Mouse (Mus musculus): ENCODE data around the gene Creb3l2.

Creb3l2 gene

DNA sequence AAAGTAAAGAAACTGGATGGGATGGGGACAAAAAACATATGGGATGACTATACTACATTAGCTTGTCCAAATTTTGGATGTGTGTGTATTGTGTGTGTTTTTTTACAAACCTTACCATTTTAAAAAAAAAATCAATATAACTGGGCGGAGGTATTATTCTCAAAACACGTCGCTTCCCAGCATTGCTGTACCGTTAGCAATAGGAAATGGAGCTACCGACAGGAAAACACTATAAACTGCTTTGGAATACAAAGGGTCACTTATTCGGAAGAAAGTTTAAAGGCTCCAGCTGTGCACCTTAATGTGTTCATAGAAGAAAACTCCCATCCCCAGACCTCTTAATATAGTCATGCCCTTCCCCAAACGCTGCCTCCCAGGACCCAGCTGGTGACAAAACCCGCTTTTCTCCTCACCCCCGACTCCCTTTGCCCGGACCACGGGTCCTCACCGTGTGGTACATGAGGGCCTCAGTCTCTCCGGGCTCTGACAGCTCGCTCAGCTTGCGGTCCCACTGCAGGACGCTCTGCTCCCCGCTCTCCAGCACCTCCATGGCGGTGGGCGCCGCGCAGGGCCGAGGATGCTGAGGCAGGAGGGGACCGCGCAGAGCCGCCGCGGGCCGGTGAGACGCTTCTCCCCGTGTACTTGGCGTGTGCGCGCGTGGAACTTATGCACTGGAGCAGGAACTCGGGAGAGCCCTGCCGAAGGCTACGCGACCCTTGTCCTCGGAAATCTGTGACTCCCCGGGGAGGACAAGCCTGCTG is 515 bp downstream of the Creb3l2 start:
- DNase-seq (ENCODE audit: low read depth, low spot score) = no peak

DNA sequence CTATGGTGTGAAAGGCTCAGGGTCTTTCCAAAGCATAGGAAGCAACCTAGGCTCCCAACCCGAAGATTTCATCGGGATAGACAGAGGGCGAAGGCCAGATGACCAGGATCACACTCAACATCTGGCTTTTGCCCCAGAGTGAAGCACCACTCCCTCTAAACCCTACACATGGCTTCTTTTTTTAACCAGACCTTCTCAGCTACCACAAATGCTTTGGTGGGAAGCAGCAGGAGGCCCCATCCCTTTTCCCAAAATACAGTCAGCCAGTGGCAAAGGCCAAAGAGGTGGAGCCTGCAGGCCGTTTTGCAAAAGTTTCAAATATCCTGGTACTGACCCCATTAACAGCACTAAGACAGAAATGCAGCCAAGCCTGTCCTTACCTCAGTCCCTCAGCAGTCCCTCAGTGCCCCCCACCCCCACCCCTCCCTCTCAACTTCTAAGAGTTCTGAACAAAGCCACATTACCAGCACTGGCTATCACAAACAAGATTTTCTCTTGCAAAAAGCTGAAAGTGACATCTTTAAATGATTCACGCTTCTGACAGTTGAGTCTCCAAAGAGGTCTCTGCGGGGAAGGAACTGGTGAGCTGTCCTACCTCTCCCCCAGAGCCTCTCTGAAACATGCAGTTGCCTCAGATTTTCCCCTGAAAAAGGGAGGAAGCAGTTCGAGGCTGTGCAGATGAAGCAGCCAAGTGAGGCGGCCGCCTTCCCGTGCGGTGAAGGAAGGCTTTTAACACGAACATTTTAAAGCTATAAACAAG is 1.3 kb downstream of the Creb3l2 start:
- no peak for DNase-seq (ENCODE audit: low read depth, low spot score)

DNA sequence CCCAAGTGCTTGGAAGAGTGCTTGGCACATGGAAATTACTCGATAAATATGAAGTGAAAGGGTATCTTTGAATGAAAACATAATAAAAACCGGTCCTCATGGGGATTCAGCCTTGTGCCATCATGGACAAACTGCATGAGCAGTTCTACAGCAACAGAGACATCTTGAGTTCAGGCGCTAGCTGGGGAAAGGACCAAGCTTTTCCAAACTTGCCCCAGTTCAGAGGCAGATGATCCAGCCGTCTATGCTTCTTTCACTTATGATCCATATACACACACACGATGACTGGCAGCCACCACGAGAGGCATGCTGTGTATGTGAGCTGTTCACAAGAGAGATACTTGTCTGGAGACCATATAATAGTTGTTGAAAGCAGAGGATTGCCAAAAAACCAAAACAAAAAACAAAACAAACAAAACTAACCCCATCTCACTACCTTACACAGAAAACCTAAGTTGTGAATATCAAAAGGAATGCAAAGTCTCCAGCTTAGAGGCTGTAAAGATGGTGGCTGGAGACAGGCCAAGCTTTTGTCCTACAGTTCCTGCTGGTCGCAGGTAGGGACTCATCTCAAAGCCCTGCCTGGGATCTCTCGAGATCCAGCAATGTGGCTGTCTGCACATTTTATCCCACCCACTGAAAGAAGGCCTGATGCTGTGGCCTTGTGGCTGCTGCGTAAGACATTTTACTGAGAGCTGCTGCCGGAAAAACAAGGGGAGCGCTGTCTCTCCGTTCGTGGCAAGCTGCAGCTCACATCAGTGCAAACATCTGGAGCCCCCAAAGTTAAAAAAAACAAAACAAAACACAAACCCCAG is 2.1 kb downstream of the Creb3l2 start:
- no peak for DNase-seq (ENCODE audit: low read depth, low spot score)

DNA sequence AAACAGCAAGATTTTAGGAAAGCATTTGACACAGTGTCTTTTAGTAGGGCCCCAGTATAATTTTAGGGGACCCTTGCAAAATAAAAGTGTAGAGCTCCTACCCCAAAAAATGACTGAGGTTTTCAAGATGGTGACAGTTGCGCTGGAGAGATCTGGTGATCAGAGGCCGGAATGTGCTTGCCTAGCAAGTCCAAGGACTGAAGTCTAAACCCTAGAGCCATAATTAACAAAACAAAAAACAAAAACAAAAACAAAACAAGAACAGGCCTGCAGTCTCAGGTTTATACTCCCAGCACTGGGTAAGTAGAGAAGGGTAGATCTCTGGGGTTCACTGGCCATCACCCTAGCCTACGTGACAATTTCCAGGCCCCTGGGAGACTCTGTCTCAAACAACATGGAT is 3.4 kb downstream of the Creb3l2 start:
- no peak for DNase-seq (ENCODE audit: low read depth, low spot score)

DNA sequence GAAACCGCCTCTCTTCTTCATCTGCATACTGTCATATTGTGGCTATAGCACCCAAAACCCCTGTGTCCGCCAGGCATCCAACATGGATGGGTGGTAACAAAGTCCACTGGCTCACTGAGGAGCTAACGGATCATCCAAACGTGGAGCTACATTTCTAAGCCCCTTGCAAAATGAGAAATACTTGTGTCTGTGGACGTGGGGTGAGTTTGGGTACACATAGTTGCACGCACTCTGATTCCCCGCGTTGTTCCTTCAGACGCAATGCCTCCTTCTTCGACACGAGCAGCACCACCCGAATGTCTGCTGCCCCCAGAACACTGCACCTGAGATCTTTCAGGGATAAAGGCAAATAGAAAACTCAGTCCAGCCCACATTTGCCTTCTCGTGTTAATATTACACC is 4.9 kb downstream of the Creb3l2 start:
- DNase-seq (ENCODE audit: low read depth, low spot score) = no peak

DNA sequence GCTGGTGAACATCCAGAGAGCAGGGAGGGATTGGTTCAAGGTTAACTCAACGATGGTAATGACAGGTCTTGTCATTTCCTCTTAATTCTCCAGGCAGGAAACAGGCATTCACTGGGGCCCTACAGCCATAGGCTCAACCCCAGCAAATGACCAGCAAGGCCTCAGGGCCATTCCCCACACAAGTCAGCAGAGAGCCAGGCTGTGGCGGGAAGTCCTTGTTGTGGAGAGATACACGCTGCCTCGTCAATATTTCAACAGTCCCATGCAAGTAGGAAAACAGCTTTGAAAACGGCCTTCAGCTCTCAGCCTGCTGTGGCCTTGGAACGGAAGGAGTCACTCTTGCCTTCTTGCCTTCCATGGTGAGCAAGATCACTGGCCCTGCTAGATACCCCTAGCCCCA is 6.6 kb downstream of the Creb3l2 start:
- no peak for DNase-seq (ENCODE audit: low read depth, low spot score)

DNA sequence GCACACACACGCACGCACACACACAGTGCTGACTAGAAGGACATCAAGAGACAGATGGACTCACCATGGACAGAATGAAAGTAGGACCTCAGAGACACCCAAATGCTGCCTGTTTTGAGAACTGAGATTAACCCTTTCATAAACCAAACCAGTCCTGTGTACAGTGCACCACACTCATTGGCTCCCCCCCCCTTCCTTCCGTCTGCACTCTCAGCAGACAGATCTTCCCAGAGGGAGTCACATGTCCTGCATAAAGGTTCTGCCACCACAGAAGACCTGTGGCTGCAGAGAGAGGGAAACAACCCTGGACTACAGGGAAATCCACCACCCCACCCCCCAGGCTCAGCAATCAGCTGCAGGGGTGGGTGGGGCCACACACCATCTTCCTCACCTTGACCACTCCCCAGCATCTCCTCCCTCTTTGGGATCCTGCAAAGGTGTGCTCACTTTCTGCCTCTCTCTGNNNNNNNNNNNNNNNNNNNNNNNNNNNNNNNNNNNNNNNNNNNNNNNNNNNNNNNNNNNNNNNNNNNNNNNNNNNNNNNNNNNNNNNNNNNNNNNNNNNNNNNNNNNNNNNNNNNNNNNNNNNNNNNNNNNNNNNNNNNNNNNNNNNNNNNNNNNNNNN is 12.0 kb downstream of the Creb3l2 start:
- no peak for DNase-seq (ENCODE audit: low read depth, low spot score)

DNA sequence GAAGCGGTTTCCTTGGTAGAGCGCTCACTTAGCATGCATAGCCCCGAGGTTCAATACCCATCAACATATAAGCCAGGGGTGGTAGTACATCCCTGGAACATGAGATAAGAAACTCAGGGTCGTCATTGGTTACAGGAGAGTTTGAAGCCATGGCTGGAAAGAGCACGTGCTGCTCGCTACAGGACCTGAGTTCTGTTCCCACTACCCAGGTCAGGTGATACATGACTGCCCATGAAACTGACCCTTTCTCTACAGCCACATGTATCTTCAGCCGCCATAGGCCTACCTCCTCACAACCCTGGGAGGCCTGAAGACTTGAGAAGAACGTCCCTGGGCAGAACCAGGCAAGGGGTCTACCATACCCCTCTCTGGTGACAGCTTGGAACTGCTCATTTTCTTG is 13.0 kb downstream of the Creb3l2 start:
- DNase-seq (ENCODE audit: low read depth, low spot score) = no peak

DNA sequence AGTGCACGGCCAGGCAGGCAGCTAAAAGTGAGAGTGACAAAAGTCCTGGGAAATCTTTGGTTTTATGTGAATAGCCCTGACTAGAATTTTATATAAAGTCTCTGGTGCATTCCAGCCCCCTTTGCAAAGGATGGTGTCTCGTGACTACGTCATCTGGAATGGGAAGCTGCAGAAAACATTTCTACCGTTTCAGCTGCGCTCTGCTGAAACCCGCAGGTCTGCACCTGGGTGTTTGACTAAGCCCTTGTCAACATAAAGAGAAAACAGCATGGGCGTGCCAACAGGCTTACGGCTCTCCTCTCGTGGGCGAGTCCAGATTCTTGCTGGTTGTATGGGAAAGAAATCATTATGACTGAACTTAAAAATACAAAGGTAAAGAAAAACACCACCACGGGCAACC is 13.9 kb downstream of the Creb3l2 start:
- no peak for DNase-seq (ENCODE audit: low read depth, low spot score)

DNA sequence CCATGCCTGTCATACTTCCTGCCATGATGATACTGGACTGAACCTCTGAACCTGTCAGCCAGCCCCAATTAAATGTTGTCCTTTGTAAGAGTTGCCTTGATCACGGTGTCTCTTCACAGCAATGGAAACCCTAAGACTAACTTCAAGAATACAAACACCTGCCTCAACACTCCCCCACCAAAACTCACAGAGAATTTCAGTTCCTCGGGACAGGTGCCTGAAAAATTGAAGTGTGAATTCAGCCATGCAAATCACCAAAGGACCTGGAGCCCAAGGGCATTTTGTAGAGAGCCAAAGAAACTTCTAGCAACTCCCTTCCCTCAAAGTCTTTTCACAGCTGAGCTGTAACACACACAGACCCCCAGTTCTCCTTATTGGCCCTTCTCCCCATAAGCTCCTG is 15.3 kb downstream of the Creb3l2 start:
- no peak for DNase-seq (ENCODE audit: low read depth, low spot score)

DNA sequence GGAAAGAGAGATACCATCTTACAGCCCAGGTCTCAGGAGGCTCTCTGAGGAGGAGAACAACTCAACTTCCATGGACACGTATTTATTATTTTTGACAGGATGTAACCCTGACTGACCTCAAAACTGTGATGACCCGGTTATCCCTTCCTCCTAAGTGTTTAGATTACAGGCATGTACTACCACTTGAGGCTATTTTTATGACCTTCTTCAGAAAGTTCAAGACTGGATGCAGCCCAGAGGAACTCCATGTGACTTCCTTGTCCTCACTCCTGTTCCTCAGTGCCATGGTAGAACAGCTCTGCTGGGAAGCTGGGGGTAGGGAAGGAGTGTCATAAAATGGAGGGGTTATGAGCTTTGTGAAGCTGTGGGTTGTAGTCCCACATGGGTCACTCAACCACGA is 16.1 kb downstream of the Creb3l2 start:
- DNase-seq (ENCODE audit: low read depth, low spot score) = no peak

DNA sequence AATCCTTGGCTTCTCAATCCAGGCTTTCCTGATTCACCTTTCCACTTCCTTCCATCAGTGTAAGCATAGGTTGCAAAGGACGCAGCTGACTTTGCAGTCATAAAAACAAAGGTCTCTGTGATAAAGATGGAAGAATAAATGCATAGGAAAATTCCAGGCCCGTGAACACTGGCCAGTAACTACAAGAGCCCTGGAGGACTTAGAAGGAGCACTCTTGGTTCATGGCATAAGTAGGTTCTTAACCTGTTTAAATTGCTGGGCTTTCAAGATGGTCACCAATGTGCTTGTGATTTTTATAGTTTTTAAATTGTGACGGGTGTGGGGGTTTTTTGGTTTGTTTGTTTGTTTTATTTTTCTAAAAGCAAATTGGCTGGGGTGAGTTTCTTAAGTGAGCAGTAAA is 16.9 kb downstream of the Creb3l2 start:
- DNase-seq (ENCODE audit: low read depth, low spot score) = no peak

DNA sequence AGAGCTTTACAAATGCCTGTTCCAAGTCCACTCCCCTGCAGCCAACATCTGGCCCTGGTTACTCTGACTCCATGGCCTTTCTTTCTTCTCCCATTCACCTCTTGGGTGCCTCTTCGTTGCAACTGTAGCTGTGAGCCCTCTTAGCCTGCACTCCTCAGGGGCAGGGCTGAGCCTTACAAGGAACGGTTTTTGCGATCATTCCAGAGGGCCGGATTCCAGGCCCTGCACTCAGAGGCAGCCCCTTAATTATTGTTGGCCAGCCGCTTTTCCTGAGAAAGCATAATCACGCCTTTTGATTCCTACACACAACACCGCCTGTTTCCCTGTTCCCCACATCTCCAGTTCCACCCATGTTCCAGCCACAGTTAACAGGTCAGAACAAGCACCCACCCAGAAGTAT is 17.6 kb downstream of the Creb3l2 start:
- DNase-seq (ENCODE audit: low read depth, low spot score) = no peak

DNA sequence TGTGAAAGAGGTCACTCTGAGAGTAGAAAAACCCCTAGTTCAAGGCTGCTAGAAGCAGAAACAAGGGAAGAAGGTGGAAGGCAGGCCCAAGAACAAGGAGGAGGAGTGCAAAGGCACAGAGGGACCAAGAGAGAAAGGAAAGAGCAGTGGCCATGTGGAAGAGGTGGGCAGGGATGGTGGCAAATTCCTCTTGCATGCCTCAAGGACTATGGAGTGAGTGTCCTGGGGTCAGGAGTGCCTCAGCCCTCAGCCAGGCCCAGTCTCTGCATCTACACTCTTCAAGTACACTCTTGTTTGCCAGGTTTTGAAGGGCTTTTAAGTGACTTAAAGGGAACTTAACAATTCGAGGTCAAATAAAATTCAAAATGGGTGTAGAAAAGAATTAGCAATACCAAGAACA is 18.6 kb downstream of the Creb3l2 start:
- no peak for DNase-seq (ENCODE audit: low read depth, low spot score)

DNA sequence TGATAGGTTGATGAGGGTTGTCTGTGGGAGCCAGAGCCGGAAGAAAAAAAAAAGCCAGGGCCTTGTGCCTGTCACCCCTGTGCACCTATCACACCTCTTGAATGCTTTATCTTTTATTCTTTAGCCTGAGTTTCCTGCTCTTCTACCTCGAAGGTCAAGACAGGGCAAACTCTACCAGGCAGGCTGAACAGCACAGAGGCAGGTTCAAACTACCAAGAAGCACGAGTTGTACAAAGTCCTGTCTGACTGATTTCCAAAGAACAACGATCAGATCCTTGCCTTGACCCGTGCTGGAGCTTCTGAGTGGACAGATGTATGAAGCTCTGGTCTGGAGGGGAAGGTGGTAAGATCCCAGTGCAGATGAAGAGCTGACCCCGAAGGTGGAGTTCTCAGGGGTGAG is 20.8 kb downstream of the Creb3l2 start:
- no peak for DNase-seq (ENCODE audit: low read depth, low spot score)

DNA sequence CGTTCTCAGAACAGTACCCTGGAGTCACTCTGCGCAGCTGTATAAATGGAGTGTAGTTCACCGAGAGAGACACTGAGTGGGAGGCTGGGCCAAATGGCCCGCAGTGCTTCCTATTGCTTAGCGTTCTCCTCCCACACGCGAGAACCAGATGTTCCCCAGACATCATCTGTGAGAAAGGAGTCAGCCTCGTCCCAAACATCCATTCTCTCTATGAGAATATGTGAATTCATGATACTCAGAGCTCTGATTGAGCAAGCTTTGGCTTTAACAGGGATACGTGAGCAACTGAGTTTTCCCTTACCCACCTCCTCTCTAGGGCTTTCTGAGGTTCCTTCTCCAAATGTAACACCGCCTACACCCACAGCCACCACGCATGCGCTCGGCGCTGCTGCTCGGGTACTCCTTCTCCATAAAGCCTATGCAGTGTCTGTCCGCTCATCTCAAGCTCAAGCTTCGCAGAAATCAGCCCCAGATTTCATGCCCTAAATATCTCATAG is 22.5 kb downstream of the Creb3l2 start:
- DNase-seq (ENCODE audit: low read depth, low spot score) = peak; percentile 94

DNA sequence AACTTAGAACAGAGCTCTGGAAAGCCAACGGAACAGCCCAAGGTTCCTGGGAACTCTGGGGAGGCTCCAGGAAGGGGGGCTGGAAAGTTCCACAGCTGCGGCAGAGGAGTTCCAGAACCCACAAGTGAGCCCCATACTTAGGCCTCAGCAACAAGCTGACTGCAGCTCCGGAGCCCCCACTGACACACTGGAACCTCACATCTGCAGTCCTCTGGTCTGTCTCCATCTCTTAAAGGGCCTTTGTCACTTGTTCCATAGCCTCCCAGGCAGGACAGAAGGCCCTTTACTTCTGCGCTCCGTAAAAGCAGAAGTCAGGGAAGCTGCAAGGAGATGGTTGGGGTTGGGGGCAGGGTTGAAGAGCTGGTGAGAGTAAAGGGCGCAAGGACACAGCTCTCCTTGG is 23.0 kb downstream of the Creb3l2 start:
- peak; percentile 48 for DNase-seq (ENCODE audit: low read depth, low spot score)

DNA sequence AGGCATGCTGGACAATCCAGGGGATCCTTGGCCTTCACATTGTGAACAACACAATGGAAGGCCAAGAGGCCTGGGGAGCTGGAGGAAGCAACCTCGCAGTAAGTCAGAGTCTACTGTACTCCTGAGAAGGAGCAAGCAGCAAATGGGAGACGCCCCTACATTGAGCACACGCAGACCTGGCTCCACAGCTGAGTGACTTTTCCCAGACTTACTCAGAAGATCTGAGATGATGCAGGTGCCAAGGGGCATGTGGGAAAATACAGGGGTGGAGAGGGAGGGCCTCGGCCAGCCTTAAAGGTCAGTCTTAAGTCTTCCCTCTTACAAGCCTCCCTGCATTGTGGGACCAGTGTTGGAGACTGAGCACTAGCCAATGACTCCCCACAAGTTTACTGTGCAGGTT is 25.2 kb downstream of the Creb3l2 start:
- no peak for DNase-seq (ENCODE audit: low read depth, low spot score)

DNA sequence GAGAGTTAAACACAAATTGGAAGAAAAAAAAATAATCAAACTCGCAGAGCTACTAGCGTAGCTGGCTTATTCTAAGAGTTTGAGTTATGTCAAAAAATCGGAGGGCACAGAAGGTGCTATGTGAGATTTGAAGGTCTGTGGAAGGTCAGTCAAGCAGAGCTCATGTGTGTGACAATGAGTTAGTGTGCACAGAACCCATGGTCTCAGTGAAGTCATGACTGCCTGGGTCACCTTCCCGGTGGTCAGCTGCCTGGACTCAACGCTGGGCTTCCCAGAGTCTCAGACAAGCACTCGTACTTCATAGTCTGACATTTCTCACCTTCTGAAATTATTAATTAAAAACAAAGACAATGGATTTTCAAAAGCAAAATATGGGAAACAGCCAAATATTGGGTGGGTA is 26.4 kb downstream of the Creb3l2 start:
- DNase-seq (ENCODE audit: low read depth, low spot score) = no peak

DNA sequence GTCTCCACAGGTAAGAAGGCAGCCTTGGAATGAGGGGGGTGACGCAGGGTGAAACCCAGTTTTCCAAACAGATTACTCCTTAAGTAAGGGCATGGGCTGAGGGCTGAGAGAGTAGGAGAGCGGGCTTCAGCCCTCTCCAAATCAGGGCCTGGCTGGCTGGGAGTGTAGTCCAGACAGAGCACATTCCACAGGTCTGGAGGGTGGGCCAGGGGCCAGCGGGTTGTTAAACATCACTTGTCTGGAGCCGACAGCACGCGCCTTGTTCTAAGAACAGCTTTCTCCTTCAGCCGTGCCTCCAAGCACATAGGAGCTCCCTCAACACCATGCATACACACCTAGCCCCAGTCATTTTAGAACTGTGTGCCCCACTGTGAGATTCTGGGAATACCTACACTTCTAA is 26.9 kb downstream of the Creb3l2 start:
- no peak for DNase-seq (ENCODE audit: low read depth, low spot score)

DNA sequence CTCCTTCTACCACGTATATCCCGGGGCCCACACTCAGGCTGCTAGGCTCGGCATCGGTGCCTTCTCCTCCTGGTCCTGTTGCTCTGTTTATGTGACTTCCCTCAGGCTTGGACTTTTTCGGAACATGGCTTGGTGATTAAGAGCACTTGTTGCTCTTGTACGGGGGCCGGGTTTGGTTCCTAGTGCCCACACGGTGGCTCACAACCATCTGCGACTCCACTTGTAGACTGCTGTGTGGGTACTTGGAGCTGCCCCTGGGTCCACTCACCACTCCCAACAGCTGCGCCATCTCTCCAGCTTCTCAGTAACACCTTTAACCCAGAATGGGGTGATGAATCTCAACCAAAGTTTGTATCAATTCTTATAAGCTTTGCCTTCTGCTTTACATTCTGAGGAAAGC is 27.4 kb downstream of the Creb3l2 start:
- DNase-seq (ENCODE audit: low read depth, low spot score) = no peak

DNA sequence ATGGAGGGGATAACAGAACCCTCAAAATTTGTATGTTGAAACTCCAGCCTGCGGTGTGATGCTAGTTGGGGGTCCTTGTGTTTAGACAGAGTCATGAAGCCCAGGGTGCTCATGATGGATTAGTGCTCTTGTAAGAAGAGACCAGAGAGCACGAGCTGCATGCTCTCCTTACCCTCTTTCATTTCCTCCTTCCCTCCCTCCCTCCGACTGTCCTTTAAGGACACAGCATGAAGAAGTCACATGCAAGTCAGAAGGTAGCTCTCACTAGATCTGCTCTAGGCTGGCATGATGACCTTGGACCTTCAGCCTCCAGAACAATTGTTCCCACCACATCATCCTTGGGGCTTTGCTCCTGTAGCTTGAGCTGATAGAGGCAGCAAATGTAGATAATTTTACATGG is 30.2 kb downstream of the Creb3l2 start:
- no peak for DNase-seq (ENCODE audit: low read depth, low spot score)

All from telencephalon, adult 2 months (tissue).